Mouse (Mus musculus) heart, embryonic 14.5 days (tissue): ENCODE measurements around the gene Eps8. TPM values are rescaled to one million over a fixed set of nuclear protein-coding genes. Genes with fewer than 3 reads are reported as not detected.

Source experiments
- ATAC-seq: fragments of 200-750 bp; cut with Nextera tagmentation; 2 replicates; pipeline ENCODE4 v1.8.0; 2017; ENCODE audit warnings: low read depth, moderate TSS enrichment; ENCODE audit not compliant: insufficient number of reproducible peaks, insufficient read depth, low FRiP score
- H3K27ac ChIP-seq, 2 experiments: fragments of 200-500 bp in 1 of 2; fragments of 300-500 bp in 1 of 2; sonication (generic) in 1 of 2; replicated peaks in 1 of 2; 2 replicates each; pipeline ENCODE4 v1.5.1; 2012 to 2014; ENCODE audit warnings: low read depth in 2 of 2, low read length in 2 of 2, control low read depth in 1 of 2, mild to moderate bottlenecking in 1 of 2, mixed read lengths in 1 of 2; ENCODE audit not compliant: control insufficient read depth in 1 of 2, insufficient read depth in 1 of 2
- H3K27me3 ChIP-seq: fragments of 300-500 bp; sonication (generic); 2 replicates; pipeline ENCODE4 v1.6.1; 2014; ENCODE audit warnings: mild to moderate bottlenecking, low read length, control low read depth; ENCODE audit not compliant: control insufficient read depth, insufficient read depth
- H3K36me3 ChIP-seq: fragments of 300-500 bp; sonication (generic); 2 replicates; pipeline ENCODE4 v1.6.1; 2014; ENCODE audit warnings: mild to moderate bottlenecking, control low read depth, low read length, mixed read lengths; ENCODE audit not compliant: control insufficient read depth, insufficient read depth
- H3K4me1 ChIP-seq, 2 experiments: fragments of 200-500 bp in 1 of 2; fragments of 300-500 bp in 1 of 2; sonication (generic) in 1 of 2; 2 replicates each; pipeline ENCODE4 v1.6.1; 2012 to 2014; ENCODE audit warnings: low read length in 2 of 2, control low read depth in 1 of 2, mixed read lengths in 1 of 2; ENCODE audit not compliant: control insufficient read depth in 2 of 2, insufficient read depth in 2 of 2
- H3K4me2 ChIP-seq: fragments of 300-500 bp; sonication (generic); 2 replicates; pipeline ENCODE4 v1.6.1; 2014; ENCODE audit warnings: mild to moderate bottlenecking, low read length
- H3K4me3 ChIP-seq, 2 experiments: fragments of 200-500 bp in 1 of 2; fragments of 300-500 bp in 1 of 2; sonication (generic) in 1 of 2; 2 replicates each; pipeline ENCODE4 v1.5.1; 2012 to 2014; ENCODE audit warnings: low read length in 2 of 2, mild to moderate bottlenecking in 2 of 2, control low read depth in 1 of 2, low read depth in 1 of 2, moderate library complexity in 1 of 2; ENCODE audit not compliant: control insufficient read depth in 1 of 2, insufficient read depth in 1 of 2
- H3K9ac ChIP-seq: fragments of 300-500 bp; sonication (generic); 2 replicates; pipeline ENCODE4 v1.6.1; 2014; ENCODE audit warnings: mild to moderate bottlenecking, low read length
- H3K9me3 ChIP-seq: fragments of 300-500 bp; sonication (generic); 2 replicates; pipeline ENCODE4 v1.6.1; 2016; ENCODE audit warnings: low read length, control low read depth; ENCODE audit not compliant: control insufficient read depth
- WGBS: fragments of 180-500 bp; shearing (Covaris S2); extraction: QIAGEN DNeasy Blood & Tissue Kit; methylation state at CpG from one replicate; pipeline ENCODE4 v1.1.7; 2014; 5-methylcytosine and 5-hydroxymethylcytosine counted together
- polyA plus RNA-seq: library from polyadenylated mRNA; unstranded; fragments of >200 nt; fragmentation: Nextera tagmentation; extraction: Ambion mirVana; gene quantifications from 2 replicates; pipeline ENCODE4 v1.2.1, GENCODE M21; 2014

Eps8 gene
- polyA plus RNA-seq, 1 experiment from 2014 or later = 33.1 TPM

DNA sequence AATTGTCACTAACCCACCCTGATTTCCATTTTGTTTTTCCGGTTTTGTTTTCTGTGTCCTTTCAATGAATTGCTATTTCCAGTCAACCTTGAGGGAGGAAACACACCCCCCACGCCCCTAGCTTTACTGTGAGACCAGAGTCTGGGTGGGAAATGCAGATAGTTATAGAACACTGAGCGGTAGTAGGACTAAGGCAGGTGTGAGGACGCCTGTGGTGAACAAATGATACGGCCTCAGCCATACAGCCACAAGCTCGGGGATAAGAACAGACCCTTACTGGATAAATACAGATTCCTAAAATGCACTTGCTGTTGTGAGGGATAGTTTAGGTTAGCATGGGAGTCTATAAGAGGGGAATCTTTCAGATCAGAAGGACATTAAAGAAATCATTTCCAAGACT is 114.3 kb downstream of the Eps8 start:
- no peak overlapping the region for H3K27ac ChIP-seq
- 83% methylated on average over 6 of the region's 6 CpGs for WGBS
- 0 out of 2 replicates have a peak, but pooled peaks cover 5% of the 10 kb centered on the region for H3K9me3 ChIP-seq
- H3K4me2 ChIP-seq = no peak overlapping the region
- H3K36me3 ChIP-seq = 0 out of 2 replicates have a peak, but pooled peaks cover 7% of the 10 kb centered on the region
- ATAC-seq = no peak
- no peaks in the 10 kb centered on the region for H3K27me3 ChIP-seq
- H3K9ac ChIP-seq = no peak overlapping the region
- peaks cover 9 to 28% of the 10 kb centered on the region in 2 experiments for H3K4me1 ChIP-seq
- no peak overlapping the region for H3K4me3 ChIP-seq

DNA sequence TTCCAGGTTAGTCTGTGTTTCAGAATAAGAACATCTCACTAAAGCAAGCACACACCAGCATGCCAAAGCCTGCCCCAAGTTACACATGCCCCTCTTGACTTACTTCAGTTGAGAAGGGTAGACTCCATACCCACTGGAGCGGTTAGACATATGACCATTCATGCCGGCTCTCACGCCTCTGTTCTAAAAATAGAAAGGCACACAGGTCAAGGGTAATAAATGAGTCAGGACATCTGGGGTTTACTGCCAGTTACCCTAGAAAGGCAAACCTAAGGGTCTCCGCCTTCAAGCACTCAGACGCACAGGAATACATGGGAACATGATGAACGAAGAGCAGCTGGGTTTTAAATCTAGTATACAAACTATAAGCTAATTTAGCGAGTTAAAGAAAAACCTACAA is 115.5 kb downstream of the Eps8 start:
- 68% methylated on average over 7 of the region's 7 CpGs for WGBS
- Histone ChIP-seq H3K4me2 (no peak overlapping the region), H3K27me3 (no peaks in the 10 kb centered on the region), H3K9me3 (no peaks in the 10 kb centered on the region), H3K36me3 (0 out of 2 replicates have a peak, but pooled peaks cover 7% of the 10 kb centered on the region), H3K4me1 (peaks cover 9 to 28% of the 10 kb centered on the region in 2 experiments), H3K4me3 (no peak overlapping the region), H3K27ac (no peak overlapping the region), H3K9ac (no peak overlapping the region)
- ATAC-seq = no peak

DNA sequence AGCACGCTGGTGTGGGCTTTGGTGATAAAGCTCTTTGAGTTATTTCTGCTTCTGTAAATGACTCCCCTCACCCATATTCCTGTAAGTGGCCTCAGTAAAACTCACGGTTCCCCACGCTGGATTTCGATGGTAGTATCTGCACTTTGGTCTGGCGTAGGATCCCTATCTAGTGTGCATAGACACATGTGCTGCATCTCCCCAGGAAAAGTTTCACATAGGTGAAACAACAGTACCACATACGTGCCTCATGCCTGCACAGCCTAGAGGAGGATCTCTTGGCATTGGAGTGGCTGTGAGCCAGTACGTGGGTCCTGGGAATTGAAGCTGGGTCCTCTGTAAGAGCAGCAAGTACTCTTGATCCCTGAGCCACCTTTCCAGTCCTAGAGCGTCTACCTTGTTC is 121.9 kb downstream of the Eps8 start:
- WGBS = 85% methylated on average over 8 of the region's 8 CpGs
- ATAC-seq = no peak

DNA sequence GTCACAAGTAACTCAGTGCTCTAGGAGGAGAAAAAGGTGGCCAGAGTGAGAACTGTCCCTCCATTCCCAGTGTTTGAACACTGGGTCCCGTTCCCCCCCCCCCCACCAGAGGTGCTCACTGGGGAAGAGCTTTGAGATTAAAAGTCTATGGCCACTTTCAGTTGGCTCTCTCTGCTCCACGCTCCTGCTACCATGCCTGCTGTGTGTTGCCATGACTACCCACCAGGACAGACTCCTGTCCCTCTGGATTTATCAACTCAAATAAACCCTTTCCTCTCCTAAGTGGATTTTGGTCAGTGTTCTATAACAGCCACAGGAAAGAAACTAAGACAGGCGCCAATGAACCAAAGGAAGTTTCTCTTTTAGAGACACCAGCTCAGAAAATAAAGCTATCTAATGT is 128.9 kb downstream of the Eps8 start:
- Histone ChIP-seq H3K27me3 (no peaks in the 10 kb centered on the region), H3K9ac (no peak overlapping the region), H3K9me3 (no peaks in the 10 kb centered on the region), H3K27ac (no peak overlapping the region), H3K36me3 (no peaks in the 10 kb centered on the region; the same call in 1 of the 2 replicates), H3K4me1 (no peaks in the 10 kb centered on the region), H3K4me3 (no peak overlapping the region), H3K4me2 (no peak overlapping the region)
- no peak for ATAC-seq
- 25% methylated on average over 3 of the region's 3 CpGs for WGBS

More for the DNA sequence above, 121.9 kb downstream of the Eps8 start:
- H3K9ac ChIP-seq = no peak overlapping the region
- H3K27me3 ChIP-seq = no peaks in the 10 kb centered on the region
- no peak overlapping the region for H3K4me2 ChIP-seq
- no peak overlapping the region for H3K27ac ChIP-seq
- no peaks in the 10 kb centered on the region; a peak in 1 of 4 replicates for H3K4me1 ChIP-seq
- 0 out of 2 replicates have a peak, but pooled peaks cover 7% of the 10 kb centered on the region for H3K36me3 ChIP-seq
- no peaks in the 10 kb centered on the region for H3K9me3 ChIP-seq
- no peak overlapping the region for H3K4me3 ChIP-seq

DNA sequence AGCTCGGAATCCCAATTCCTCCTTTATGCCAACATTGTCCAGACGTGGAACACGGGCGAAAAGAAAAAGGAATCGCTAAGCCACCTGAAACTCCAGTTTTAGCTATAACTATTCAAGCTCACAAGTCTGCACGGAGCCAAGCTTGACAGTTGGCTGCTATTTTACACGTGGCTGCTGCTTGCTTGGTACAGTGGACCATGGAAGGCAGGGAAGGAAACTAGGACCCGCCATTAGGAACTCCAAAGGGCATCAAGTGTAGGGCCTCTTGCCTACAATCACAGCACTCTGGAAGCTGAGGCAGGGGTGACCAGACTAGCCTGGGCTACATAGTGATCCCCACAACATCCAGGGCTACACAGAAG is 134.4 kb downstream of the Eps8 start:
- 86% methylated on average over 8 of the region's 8 CpGs for WGBS
- Histone ChIP-seq H3K9ac (no peak overlapping the region), H3K27me3 (no peaks in the 10 kb centered on the region), H3K36me3 (no peaks in the 10 kb centered on the region; the same call in 1 of the 2 replicates), H3K27ac (no peak overlapping the region), H3K4me2 (no peak overlapping the region), H3K9me3 (no peaks in the 10 kb centered on the region), H3K4me1 (no peaks in the 10 kb centered on the region), H3K4me3 (no peak overlapping the region)
- no peak for ATAC-seq

DNA sequence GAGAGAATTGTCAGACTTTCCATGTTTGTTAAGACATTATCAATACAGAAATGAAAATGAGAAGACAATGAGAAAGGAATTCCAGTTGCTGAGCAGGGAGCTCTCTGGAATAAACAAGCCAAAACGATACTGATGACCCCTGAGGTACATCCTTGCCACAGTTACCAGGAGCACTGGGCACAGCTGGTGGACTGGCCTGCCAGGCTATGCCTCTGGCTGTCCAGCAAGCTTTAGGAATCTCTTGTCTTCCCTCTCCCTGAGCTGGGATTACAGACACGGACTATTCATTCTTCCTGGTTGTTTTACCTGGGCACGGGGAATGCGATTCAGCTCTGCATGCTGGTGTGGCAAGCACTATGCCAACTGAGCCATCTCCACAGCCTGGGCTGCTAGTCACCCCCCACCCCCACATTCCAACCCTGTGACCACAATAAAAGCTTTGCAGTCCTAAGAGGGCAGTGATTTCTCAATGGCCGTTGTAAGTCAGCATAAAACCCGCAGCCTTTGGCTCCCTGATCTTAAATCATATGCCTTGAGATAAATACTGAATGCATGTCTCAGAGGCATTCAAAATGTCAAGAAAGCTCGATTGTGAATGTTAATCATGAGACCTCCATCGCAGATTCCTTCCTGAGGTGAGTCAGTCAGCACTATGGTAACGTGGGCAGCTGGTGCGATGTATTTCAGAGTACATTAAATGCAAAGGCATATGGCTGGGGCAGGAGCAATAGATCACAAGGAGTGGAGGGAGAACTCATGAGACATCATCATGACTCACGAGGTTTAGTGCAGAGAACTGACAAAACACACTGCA is 134.9 kb downstream of the Eps8 start:
- H3K9me3 ChIP-seq = no peaks in the 10 kb centered on the region
- no peak overlapping the region for H3K27ac ChIP-seq
- H3K27me3 ChIP-seq = no peaks in the 10 kb centered on the region
- no peak for ATAC-seq
- no peak overlapping the region for H3K9ac ChIP-seq
- H3K4me3 ChIP-seq = no peak overlapping the region
- no peak overlapping the region for H3K4me2 ChIP-seq
- H3K36me3 ChIP-seq = no peaks in the 10 kb centered on the region; the same call in 1 of the 2 replicates
- H3K4me1 ChIP-seq = no peaks in the 10 kb centered on the region
- whole genome bisulfite sequencing = 76% methylated on average over 11 of the region's 11 CpGs

DNA sequence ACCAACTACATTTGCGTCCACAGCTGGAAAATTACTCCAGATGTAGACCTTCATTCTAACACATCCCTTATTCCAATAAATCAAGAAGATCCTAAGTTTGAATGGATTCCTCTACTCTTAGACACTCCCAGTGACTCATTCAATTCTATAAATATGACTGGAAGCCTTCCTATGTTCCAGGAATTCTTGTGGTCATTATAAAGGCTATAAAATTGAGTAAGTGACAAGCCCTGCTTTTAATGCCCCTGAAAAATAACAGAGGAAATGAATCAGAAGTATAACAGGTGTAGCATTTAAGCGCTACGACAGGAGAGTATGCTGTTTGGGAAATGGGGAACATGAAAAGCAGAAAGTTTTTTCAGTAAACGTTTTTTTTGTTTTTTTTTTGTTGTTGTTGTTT is 139.8 kb downstream of the Eps8 start:
- H3K4me3 ChIP-seq = no peak overlapping the region
- no peak for ATAC-seq
- H3K4me2 ChIP-seq = no peak overlapping the region
- WGBS = 78% methylated on average over 4 of the region's 4 CpGs
- H3K27me3 ChIP-seq = no peaks in the 10 kb centered on the region
- H3K9me3 ChIP-seq = no peaks in the 10 kb centered on the region
- H3K4me1 ChIP-seq = peaks cover 0 to 4% of the 10 kb centered on the region in 2 experiments; a peak in 1 of 4 replicates
- H3K36me3 ChIP-seq = peaks cover 6% of the 10 kb centered on the region; the same call in 1 of the 2 replicates
- no peak overlapping the region for H3K27ac ChIP-seq
- H3K9ac ChIP-seq = no peak overlapping the region
